Mouse (Mus musculus) lung, postnatal 4 days (tissue): ENCODE results near the gene Zmiz1.
A peak's percentile ranks its signal among the peaks of the same experiment; 100 is the strongest.

ENCODE experiments used
- DNase-seq, 2 experiments: peaks; one replicate each; pipeline ENCODE4 v3.0.0; 2021

Zmiz1 gene

GRCm38 (mm10) chr14:25599934-25600333 lies 140.9 kb downstream of the Zmiz1 start:
- no peak for DNase-seq

DNA sequence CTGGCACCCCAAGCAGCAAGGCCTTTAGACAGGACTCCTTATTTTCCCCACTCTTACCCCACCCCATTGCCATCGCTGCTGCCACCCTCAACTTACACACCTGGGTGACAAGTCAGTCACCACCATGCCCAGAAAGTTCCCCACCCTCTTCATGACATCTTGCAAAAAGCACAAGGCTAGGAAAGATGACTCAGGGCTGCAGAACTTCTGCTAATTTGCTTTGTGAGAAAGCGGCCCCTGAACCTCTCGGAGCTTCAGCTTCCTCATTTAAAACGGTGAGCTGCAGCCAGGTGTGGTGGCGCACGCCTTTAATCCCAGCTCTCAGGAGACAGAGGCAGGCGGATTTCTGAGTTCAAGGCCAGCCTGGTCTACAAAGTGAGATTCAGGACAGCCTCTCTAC lies 141.4 kb downstream of the Zmiz1 start:
- no peak for DNase-seq

- no peak for DNase-seq
Measured at GRCm38 (mm10) chr14:25600951-25601350, 142.0 kb downstream of the Zmiz1 start.

GRCm38 (mm10) chr14:25602018-25602417 lies 143.0 kb downstream of the Zmiz1 start:
- no peak for DNase-seq

GRCm38 (mm10) chr14:25604395-25605142 lies 145.6 kb downstream of the Zmiz1 start:
- DNase-seq: no peak

- DNase-seq: peak; percentile 81 to 88
Measured at GRCm38 (mm10) chr14:25606372-25607140, 147.6 kb downstream of the Zmiz1 start.

DNA sequence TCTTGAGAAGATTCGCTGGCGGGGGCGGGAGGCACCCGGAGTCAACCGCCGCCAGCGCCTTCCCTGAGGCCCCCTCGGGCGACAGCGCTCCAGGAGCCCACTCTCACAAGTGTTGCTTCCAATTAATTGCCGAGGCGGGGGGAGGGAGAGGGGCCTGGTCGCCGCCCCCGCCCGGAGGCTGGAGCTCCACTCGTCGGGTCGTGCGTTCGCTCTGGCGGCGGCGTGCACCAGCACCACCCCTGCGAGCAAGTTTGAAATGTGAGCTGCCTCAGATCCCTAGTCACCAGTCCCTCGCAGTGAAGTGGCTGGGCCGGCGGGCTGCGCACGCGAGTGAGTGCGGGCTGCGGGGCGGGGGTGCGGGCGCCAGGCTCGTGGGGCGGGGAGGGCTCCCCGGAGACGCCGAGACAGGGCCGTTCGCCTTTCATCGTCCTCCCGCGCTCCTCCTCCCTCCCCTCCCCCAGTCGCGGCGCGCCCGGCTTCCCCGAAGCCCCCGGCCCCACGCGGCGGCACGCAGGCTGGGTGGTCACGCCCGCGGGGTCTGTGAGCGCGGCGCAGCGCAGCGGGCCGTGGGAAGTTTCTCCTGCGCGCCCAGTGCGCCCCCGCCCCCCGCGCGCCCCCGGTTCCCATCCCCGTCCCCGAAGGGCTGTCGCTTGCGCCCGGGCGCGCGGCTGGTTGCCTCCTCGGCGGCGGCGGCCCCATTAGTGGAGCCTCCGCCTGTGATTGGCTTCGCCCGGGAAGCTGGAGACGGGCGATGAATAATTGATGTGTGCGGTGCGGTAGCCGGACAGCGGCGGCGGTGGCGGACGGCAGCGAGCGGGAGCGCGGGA lies 148.4 kb downstream of the Zmiz1 start:
- peak; percentile 61 to 68 for DNase-seq

GRCm38 (mm10) chr14:25607968-25608491 lies 149.0 kb downstream of the Zmiz1 start:
- DNase-seq: peak; percentile 60 to 73

- DNase-seq: no peak
Measured at GRCm38 (mm10) chr14:25608618-25609017, 149.6 kb downstream of the Zmiz1 start.

DNA sequence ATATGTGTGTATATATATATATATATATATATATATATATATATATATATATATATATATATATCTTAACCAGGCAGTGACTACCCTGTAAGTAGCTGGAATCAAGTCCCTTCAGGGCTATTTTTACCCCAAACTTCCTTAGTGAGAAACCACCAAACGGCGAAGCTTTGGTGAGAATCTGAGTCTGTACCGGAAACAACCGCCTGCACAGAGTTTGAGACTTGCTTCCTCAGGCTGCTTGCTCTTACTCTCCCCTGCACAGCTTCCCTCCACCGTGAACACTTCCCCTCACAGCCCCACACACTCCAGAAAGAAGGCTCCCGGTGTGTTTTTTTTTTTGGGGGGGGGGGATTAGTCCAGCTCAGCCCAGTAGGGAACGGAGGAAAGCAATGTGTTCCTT lies 150.4 kb downstream of the Zmiz1 start:
- peak in 1 of 2 experiments; percentile 31 for DNase-seq

- DNase-seq: no peak
Measured at GRCm38 (mm10) chr14:25610396-25611158, 151.6 kb downstream of the Zmiz1 start.

- DNase-seq: no peak
Measured at GRCm38 (mm10) chr14:25611159-25611697, 152.2 kb downstream of the Zmiz1 start.

GRCm38 (mm10) chr14:25611815-25612698 lies 153.1 kb downstream of the Zmiz1 start:
- no peak for DNase-seq

DNA sequence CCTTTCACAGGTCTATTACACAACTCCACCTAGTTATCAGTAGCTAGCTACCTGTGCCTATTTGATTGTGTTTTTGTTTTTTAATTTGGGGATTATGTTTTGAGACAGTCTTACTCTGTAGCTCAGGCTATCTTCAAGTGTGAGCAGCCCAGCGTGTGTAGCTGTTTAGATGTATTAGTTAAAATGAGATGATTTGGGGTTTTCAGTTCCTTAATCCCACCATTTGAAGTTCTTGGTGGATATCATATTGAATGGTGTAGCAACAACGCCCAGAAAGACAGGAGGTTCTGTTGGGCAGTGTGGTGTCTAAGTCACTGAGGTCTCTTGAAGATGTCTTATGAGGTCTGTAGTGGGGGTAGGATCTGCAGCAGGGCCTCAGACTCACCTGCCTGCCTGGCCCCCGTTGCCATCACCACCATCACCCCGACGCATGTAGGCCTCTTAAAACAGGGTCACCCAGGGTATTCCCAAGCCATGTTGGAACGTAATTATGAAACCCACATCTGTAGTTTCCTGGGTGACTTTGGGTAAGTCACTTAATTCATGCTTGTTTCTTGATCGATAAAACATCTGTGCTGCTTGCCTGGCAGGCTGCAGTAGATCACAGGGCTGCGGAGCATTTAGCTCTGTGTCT lies 155.1 kb downstream of the Zmiz1 start:
- DNase-seq: no peak

GRCm38 (mm10) chr14:25614684-25615083 lies 155.7 kb downstream of the Zmiz1 start:
- peak; percentile 56 to 72 for DNase-seq

GRCm38 (mm10) chr14:25615602-25616001 lies 156.6 kb downstream of the Zmiz1 start:
- no peak for DNase-seq

GRCm38 (mm10) chr14:25616009-25616723 lies 157.2 kb downstream of the Zmiz1 start:
- no peak for DNase-seq

DNA sequence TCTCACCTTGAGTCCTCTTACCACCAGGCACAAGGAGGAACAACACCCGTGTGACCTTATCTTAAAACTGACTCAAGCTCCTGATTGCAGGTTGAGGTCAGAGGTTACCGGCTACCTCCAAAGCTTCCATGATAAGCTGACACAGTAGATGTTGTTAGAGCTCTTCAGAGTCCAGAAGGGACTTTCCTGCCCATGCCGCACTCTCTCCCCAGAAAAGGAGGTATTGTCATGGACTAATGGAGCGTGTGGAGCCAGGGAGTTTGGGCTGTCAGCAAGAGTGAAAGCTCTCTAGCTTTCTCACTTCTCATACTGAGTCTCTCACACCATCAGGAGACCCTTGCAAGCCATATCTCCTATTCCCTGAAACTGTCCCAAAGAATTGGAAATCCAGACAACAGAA lies 158.3 kb downstream of the Zmiz1 start:
- DNase-seq: no peak

DNA sequence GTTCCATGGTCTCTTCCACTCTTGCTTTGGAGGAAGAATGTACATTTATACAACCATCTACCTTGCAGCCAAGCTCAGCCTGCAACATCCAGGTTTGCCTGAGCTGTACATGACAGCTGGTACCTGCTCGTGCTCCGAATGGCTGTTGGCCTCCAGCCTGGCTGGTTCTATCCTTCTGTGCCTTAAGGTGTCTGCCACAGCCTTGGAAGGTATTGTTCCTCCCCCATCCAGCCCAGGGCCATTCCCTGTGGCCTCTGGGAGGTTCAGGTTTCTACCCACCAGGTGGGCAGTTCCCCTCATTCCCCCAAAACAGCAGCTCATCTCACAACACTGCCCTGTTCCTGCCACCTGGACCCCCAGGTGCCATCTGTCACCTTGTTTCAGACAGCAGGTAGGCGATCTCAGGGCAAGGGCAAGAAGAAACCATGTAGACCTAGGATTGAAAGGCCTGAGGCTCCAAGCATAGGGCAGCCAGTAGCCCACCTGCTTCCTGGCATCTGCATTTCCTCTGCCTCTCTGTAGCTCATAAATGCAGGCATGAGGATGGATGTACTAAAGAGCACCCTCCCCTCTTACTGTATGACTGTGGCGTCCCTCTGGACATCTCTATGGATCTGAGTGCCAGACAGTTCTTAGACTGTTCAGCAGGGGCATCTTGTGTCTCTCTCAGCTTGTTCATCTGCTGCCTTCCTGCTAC lies 160.2 kb downstream of the Zmiz1 start:
- no peak for DNase-seq
